Mouse (Mus musculus) c-Kit-positive CD71-positive TER-119-positive erythroid progenitor cells, embryonic 14.5 days (primary cell): ENCODE results near the gene Rgs3.

Experiments used
- DNase-seq: peaks from one replicate; pipeline ENCODE4 v3.0.0-alpha.2; 2013; ENCODE audit warnings: low spot score

Gene Rgs3

GRCm38 (mm10) chr4:62629461-62629860, 69.8 kb downstream of the Rgs3 start:
- DNase-seq: no peak

- no peak for DNase-seq
These were observed 70.3 kb downstream of the Rgs3 start for GRCm38 (mm10) chr4:62629905-62630304.

GRCm38 (mm10) chr4:62633243-62633642, 73.6 kb downstream of the Rgs3 start:
- no peak for DNase-seq

- no peak for DNase-seq
These were observed 74.5 kb downstream of the Rgs3 start for GRCm38 (mm10) chr4:62634054-62634591.

GRCm38 (mm10) chr4:62634840-62635239, 75.2 kb downstream of the Rgs3 start:
- no peak for DNase-seq

GRCm38 (mm10) chr4:62636047-62636446, 76.4 kb downstream of the Rgs3 start:
- DNase-seq: no peak

DNA sequence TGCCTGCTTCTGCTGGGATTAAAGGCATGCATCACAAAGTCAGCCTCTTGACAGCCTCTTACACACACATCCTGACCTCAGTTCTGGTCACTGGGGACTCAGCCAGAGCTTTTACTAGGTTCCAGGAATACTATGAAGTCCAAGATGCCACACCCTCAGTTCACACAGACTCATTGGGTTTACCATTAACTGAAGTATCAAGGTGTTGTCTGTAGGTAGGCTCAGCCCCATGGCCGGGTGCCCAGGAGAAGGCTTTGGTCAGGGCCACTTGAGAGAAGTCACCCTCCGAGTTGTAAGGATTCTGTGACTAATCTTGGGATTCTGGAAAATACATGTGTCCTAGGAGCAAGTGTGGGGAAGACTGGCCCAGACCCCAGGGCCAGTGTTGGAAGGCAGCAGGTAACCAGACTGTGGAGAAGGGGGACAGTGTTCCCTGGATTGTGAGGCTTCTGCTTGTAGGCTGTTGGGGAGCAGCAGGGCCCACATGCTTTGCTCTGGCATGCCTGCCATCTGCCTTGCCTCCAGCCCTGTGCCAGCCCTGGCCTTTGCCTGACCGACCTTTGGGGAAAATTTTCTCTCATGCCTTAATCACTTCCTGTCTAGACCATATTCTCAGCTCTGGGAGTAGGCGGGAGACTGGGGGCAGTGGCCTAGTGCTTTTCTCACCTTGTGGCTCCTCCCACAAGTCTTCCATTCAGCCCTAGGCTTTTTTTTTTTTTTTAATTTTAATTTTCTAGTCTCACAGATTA, 78.4 kb downstream of the Rgs3 start:
- no peak for DNase-seq

GRCm38 (mm10) chr4:62640496-62641229, 81.0 kb downstream of the Rgs3 start:
- DNase-seq: no peak

DNA sequence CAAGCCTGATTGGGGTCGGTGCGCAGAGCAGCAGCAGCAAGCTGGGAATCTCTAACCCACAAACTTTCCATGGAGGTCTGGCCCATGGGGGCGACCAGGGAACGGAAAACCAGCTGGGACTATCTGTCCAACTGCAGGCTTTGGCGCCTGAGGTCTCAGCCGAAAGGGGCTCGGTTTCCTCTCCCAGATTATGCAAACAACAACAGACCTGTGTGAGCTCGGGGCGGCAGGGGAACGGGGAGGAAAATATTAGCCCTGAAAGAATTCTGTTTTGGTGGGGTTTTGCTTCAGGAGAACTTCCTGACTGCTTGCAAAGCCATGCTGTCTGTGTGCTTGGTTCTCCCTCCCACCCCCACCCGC, 81.6 kb downstream of the Rgs3 start:
- DNase-seq: no peak

DNA sequence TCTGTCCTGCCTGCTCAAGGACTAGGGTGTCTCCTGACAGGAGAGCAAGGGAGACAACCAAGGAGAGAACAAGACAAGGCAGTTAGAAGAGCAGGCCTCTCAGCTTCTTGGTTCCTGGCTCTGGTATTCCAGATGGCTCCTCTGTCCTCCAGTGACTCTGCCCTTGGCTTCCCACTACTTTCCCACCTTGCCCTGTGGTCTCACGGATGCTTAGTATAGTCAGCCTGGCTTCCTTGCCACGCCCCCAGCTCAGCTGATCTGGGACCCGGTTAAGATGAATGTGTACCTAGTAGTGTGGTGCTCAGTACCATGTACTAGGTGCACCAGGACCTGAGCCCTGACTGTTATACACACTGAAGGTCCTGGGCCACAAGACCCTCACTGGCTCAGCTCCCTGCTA, 82.0 kb downstream of the Rgs3 start:
- no peak for DNase-seq

DNA sequence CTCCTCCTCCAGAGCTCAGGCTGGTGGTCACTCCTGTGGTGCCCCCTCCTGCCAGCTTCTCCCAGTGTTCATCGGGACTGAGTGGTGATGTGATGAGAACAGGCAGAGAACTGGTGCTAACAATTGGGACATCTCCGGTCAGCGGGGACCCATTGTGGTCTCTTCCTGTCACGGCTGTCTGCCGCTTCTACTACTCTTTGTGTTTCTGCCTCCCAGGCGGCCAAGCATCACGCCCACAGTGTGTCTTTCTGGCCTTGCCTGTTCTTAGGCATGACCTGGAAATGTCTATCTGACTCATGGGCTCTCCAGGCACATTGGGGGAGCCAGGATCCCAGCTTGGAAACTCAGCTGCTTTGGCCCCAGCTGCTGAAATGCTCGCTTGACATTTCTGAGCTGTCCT, 83.8 kb downstream of the Rgs3 start:
- no peak for DNase-seq

- DNase-seq: no peak
These were observed 84.6 kb downstream of the Rgs3 start for GRCm38 (mm10) chr4:62644031-62644793.

DNA sequence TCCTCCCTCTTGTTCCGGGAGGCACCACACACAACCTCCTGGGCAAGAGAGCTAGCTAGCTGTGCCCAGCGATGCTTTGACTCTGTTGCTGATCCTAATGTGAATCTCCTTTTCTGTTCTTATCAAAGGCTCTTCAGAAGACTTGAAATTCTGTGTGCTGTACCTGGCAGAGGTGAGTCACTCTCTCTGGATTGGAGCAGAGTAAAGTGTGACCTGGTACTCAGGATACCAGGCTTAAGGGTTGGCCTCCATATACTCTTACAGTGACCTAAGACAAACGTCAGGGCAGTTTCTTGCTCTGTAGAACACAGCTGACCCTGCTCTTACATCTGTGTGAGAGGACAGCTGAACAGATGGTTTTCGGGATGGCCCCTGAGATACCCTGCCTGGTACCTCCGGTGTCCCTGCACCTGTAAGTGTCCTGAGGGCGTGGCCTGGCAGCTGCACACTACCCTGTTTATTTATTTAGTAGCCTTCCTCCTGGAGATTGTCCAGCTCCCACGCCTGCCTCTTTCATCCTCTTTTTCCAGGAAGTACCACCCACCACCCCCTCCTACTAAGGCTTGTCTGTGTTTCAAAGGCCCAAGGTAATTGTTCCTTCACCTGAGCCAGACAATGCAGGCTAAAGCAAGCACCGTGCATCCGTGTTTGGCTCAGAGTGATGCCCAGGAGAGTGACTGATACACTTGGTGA, 87.1 kb downstream of the Rgs3 start:
- DNase-seq: no peak

DNA sequence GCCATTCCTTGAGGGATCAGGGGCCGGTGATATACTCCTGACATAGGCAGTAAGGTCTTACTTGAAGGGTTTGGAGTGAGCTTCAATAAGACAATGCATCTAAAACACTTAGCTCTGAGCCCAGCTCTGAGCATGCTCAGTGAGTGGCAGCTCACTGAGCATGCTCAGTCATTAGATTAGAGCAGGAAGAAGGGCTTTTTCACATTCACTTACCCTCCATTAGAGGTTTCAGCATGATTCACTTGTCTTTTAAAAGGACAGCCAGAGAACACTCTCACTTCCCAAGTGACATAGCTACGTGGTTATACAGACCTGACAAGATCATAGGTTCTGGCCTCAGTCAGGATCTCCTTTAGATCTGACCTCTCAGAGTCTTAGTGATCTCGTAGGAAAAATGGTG, 89.2 kb downstream of the Rgs3 start:
- DNase-seq: no peak

- DNase-seq: no peak
These were observed 90.0 kb downstream of the Rgs3 start for GRCm38 (mm10) chr4:62649536-62650230.

DNA sequence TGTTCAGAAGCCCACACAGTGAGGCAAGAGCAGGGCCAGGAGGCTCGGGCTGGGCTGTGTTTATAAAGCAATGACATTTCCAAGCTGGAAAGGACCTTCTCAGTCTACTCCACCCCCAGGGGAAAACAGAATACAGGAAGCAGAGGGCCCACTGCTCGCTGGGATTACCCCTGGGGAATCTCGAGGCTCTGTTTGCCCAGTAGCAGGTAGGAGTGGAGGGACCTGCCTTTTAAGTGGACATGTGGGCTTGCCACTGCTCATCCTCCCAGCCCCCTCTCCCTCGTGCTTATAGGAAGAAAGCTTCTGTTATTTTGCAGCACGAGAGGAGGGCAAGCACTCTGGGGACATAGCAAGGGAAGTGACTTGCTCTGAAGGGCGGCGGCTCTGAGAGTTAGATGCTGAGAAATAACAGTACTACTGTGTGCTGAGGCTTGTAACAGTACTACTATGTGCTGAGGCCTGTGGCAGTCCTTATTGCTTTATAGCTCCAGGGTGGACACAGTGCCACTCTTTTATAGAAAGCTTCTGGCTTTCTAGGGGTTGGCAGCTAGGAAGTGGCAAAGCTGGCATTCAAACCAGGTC, 91.6 kb downstream of the Rgs3 start:
- DNase-seq: no peak

GRCm38 (mm10) chr4:62652215-62652614, 92.6 kb downstream of the Rgs3 start:
- DNase-seq: no peak

DNA sequence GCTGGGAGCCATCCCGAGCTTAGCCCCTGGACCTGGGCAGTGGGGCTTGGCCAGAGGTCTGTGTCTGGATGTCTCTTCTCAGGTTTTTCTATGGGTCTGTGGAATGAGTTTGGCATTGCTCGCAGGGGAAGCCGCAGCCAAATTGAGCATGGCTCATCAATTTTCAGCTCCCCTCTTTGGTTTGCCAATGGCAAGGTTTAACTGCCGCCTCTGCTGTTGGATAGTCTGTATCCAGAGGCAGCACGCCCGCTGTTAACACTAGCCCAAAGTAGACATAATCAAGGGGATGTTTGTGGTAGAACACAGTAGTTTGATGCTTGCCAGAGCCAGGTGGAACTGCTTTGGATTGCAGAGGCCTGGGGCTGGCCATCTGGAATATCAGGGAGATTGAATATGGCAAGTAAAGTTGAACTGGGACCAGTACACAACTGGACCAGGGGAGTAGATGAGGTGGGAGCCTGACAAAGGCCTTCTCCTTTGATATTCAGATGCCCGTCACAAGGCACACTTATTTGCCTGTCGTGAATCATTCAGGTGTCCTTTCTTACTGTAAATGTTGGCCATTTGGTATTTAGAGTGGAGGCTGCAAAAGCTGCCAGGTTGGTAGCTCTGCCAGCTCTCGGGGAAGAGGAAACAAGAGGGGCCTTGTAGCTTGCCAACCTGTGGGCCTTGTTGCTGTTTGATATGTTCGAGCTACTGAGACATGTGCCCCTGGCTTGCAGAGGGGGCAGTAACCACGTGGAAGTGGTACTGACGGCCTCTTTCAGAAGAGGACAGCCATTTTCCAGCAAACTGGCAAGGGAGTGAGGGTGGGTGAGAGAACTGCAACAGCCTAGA, 93.5 kb downstream of the Rgs3 start:
- no peak for DNase-seq

- DNase-seq: no peak
These were observed 94.4 kb downstream of the Rgs3 start for GRCm38 (mm10) chr4:62653922-62654661.
